Mouse (Mus musculus): ENCODE results near the gene Ppp2r5c. TPM values are rescaled to one million over a fixed set of nuclear protein-coding genes. Genes with fewer than 3 reads are reported as not detected.

Ppp2r5c gene
- total and polyA plus RNA-seq, 2 experiments from 2014 or later: 178 to 183 TPM

DNA sequence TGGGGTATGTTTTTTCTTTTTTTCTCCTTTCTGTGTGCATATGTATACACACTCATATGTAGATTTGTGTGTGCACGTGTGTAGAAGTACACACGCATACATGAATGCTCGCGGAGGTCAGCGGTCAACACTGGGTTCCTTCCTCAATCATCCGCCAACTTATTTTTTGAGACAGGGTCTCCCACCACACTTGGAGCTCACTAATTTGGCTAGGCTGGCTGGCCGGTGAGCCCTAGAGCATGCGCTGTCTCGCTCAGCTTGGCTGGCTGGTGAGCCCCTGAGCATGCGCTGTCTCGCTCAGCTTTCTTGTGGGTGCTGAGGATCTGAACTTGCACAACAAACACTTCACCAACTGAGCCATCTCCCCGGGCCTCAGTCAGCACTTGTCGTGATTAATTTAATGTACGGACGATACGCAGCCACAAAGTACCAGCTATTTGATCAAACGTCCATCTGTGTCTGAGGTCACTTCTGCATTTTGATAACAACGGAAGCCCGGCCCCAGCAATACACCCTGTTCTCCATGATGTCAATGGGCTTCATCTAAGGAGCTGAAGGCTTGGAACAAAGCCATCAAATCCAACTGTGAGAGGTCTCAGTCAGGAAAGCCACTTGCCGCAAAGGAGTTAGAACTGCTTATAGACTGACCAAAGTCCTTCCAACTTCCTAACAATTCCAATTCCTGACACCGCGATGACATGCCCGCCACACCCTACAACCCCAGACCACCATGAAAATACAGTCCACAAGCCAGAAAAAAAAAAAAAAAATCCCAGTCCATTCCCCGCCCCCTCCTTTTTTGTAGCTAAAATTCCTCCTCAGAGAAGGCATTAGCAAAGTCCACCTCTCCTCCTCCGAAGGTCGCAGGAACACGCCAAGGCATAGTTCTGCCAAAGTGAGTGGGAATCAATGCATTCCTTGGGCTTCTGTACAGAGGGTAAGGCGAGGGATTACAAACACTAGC lies 29.6 kb upstream of the Ppp2r5c start:
- no peak for TF ChIP-seq CTCF (IDR thresholded peaks at IDR 0.05)
- H3K36me3 ChIP-seq (ENCODE audit: insufficient read depth, low read length): no peaks in the 10 kb centered on the region
- H3K4me1 ChIP-seq (ENCODE audit: insufficient read depth, low read length): no peaks in the 10 kb centered on the region
- DNase-seq (ENCODE audit: low spot score): peak; percentile 25
- H3K27ac ChIP-seq (ENCODE audit: low read depth, low read length): no peak overlapping the region
- ATAC-seq (ENCODE audit: low FRiP score): no peak
- no peaks in the 10 kb centered on the region for H3K9me3 ChIP-seq (ENCODE audit: low read length)
- 52% methylated on average over 28 of the region's 28 CpGs for WGBS
- no peak overlapping the region for H3K9ac ChIP-seq (replicated peaks; ENCODE audit: low read length, poor library complexity, severe bottlenecking)
- peak overlapping the region; percentile 32 for H3K4me2 ChIP-seq (ENCODE audit: low read depth, low read length, poor library complexity, severe bottlenecking)
- no peak overlapping the region for H3K4me3 ChIP-seq (ENCODE audit: low read depth, low read length)
- H3K27me3 ChIP-seq (ENCODE audit: insufficient read depth, low read length): no peaks in the 10 kb centered on the region

DNA sequence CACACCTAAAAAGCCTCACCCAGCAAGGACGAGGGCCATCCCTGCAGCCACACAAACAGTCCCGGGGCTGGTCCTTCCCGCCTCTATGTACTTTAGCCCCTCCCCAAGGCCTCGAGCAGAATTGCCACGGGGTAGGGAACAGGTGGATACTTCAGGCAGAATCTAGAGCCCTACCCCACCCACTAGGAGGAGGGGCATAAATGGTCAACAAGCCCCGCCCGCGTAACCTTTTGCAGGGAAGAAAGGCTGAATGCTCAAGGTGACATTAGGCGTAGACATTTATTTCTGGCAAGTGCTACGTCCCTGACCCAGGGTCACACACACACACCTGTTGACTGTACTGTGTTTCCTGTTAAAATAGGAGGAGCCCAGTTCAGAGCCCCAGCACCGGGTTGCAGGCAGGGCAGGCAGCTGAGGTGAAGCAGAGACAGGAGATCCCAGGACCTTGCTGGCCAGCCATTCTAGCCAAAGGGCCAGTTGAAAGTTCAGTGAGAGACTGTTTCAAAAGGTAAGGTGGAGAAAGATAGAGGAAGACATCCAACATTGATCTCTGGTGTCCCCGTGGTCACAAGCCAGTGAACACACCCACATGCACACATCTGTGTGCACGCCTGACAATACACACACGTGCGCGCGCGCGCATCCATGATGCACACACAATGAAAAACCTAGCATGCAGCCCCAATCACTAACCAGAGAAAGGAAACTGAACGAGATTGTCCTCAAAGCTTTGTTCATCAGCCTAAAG lies 28.8 kb upstream of the Ppp2r5c start:
- H3K36me3 ChIP-seq (ENCODE audit: insufficient read depth, low read length): no peaks in the 10 kb centered on the region
- no peak for TF ChIP-seq CTCF (IDR thresholded peaks at IDR 0.05)
- H3K9me3 ChIP-seq (ENCODE audit: low read length): no peaks in the 10 kb centered on the region
- H3K27me3 ChIP-seq (ENCODE audit: insufficient read depth, low read length): no peaks in the 10 kb centered on the region
- ATAC-seq (ENCODE audit: low FRiP score) (0 out of 2 replicates have a peak, but pooled peaks have one; percentile 20), DNase-seq (ENCODE audit: low spot score) (no peak)
- H3K4me1 ChIP-seq (ENCODE audit: insufficient read depth, low read length): no peaks in the 10 kb centered on the region
- 56% methylated on average over 20 of the region's 20 CpGs for WGBS
- H3K27ac ChIP-seq (ENCODE audit: low read depth, low read length): no peak overlapping the region
- H3K4me3 ChIP-seq (ENCODE audit: low read depth, low read length): no peak overlapping the region
- no peak overlapping the region for H3K9ac ChIP-seq (replicated peaks; ENCODE audit: low read length, poor library complexity, severe bottlenecking)
- no peak overlapping the region for H3K4me2 ChIP-seq (ENCODE audit: low read depth, low read length, poor library complexity, severe bottlenecking)

- WGBS: 34% methylated on average over 8 of the region's 8 CpGs
- Histone ChIP-seq H3K27ac (ENCODE audit: low read depth, low read length) (no peak overlapping the region), H3K4me2 (ENCODE audit: low read depth, low read length, poor library complexity, severe bottlenecking) (no peak overlapping the region), H3K4me1 (ENCODE audit: insufficient read depth, low read length) (no peaks in the 10 kb centered on the region), H3K9me3 (ENCODE audit: low read length) (no peaks in the 10 kb centered on the region), H3K27me3 (ENCODE audit: insufficient read depth, low read length) (no peaks in the 10 kb centered on the region), H3K4me3 (ENCODE audit: low read depth, low read length) (no peak overlapping the region), H3K9ac (replicated peaks; ENCODE audit: low read length, poor library complexity, severe bottlenecking) (no peak overlapping the region), H3K36me3 (ENCODE audit: insufficient read depth, low read length) (no peaks in the 10 kb centered on the region)
- TF ChIP-seq CTCF (IDR thresholded peaks at IDR 0.05): peak; percentile 81
- peak; percentile 82 for DNase-seq (ENCODE audit: low spot score)
- ATAC-seq (ENCODE audit: low FRiP score): peak; percentile 36; the same call in 1 of the 2 replicates
Measured at GRCm38 (mm10) chr12:110418735-110419350, 28.1 kb upstream of the Ppp2r5c start.

- H3K27ac ChIP-seq (ENCODE audit: low read depth, low read length): no peak overlapping the region
- no peak overlapping the region for H3K4me2 ChIP-seq (ENCODE audit: low read depth, low read length, poor library complexity, severe bottlenecking)
- 71% methylated on average over 2 of the region's 2 CpGs for WGBS
- DNase-seq (ENCODE audit: low spot score): no peak
- no peaks in the 10 kb centered on the region for H3K27me3 ChIP-seq (ENCODE audit: insufficient read depth, low read length)
- no peak for TF ChIP-seq CTCF (IDR thresholded peaks at IDR 0.05)
- no peaks in the 10 kb centered on the region for H3K4me1 ChIP-seq (ENCODE audit: insufficient read depth, low read length)
- no peak overlapping the region for H3K4me3 ChIP-seq (ENCODE audit: low read depth, low read length)
- no peaks in the 10 kb centered on the region for H3K9me3 ChIP-seq (ENCODE audit: low read length)
- no peaks in the 10 kb centered on the region for H3K36me3 ChIP-seq (ENCODE audit: insufficient read depth, low read length)
- no peak for ATAC-seq (ENCODE audit: low FRiP score)
- H3K9ac ChIP-seq (replicated peaks; ENCODE audit: low read length, poor library complexity, severe bottlenecking): no peak overlapping the region
Measured at GRCm38 (mm10) chr12:110419879-110420278, 27.0 kb upstream of the Ppp2r5c start.

GRCm38 (mm10) chr12:110421361-110421760 lies 25.6 kb upstream of the Ppp2r5c start:
- Histone ChIP-seq H3K4me3 (ENCODE audit: low read depth, low read length) (no peak overlapping the region), H3K9me3 (ENCODE audit: low read length) (no peaks in the 10 kb centered on the region), H3K36me3 (ENCODE audit: insufficient read depth, low read length) (no peaks in the 10 kb centered on the region), H3K4me1 (ENCODE audit: insufficient read depth, low read length) (no peaks in the 10 kb centered on the region), H3K4me2 (ENCODE audit: low read depth, low read length, poor library complexity, severe bottlenecking) (no peak overlapping the region), H3K27me3 (ENCODE audit: insufficient read depth, low read length) (no peaks in the 10 kb centered on the region), H3K9ac (replicated peaks; ENCODE audit: low read length, poor library complexity, severe bottlenecking) (no peak overlapping the region), H3K27ac (ENCODE audit: low read depth, low read length) (no peak overlapping the region)
- DNase-seq (ENCODE audit: low spot score): no peak
- TF ChIP-seq CTCF (IDR thresholded peaks at IDR 0.05): no peak
- no peak for ATAC-seq (ENCODE audit: low FRiP score)
- 78% methylated on average over 2 of the region's 3 CpGs for WGBS

Data from midbrain, postnatal 0 days (tissue).